Mouse (Mus musculus): ENCODE data around the gene Uap1l1. TPM values are rescaled to one million over a fixed set of nuclear protein-coding genes. Genes with fewer than 3 reads are reported as not detected.

Uap1l1 gene
- polyA plus RNA-seq, 1 experiment from 2014 or later = 5.3 TPM

- no peaks in the 10 kb centered on the region for H3K9me3 ChIP-seq (ENCODE audit: control insufficient read depth, low read length)
- no peak for DNase-seq
- ATAC-seq (ENCODE audit: low FRiP score, low TSS enrichment) = no peak
- WGBS = 63% methylated on average over 8 of the region's 8 CpGs
- no peak within 1 kb of the TSS for H3K9ac ChIP-seq (replicated peaks; ENCODE audit: low read length)
- peaks cover 61% of the 10 kb centered on the region for H3K27me3 ChIP-seq (ENCODE audit: control insufficient read depth, insufficient read depth, low read length)
- peaks cover 9% of the 10 kb centered on the region for H3K4me1 ChIP-seq (ENCODE audit: control insufficient read depth, insufficient read depth, low read length)
- no peak within 1 kb of the TSS; the same call in 1 of the 2 replicates for H3K4me2 ChIP-seq (ENCODE audit: low read length)
- H3K27ac ChIP-seq (replicated peaks; ENCODE audit: low read depth, low read length) = no peak within 1 kb of the TSS
- peak within 1 kb of the TSS; percentile 24; the same call in 1 of the 2 replicates for H3K4me3 ChIP-seq (replicated peaks; ENCODE audit: low read depth, low read length)
- no peaks in the 10 kb centered on the region for H3K36me3 ChIP-seq (ENCODE audit: control insufficient read depth, insufficient read depth, low read length)
Observed at GRCm38 (mm10) chr2:25399051-25399450, 33.6 kb upstream of the Uap1l1 start, which contains the start of gene Npdc1. Npdc1 (plus strand) TSS chr2:25399351.

GRCm38 (mm10) chr2:25398065-25398464 lies 32.6 kb upstream of the Uap1l1 start:
- Histone ChIP-seq H3K4me2 (ENCODE audit: low read length) (no peak overlapping the region), H3K27ac (replicated peaks; ENCODE audit: low read depth, low read length) (no peak overlapping the region), H3K9ac (replicated peaks; ENCODE audit: low read length) (no peak overlapping the region), H3K9me3 (ENCODE audit: control insufficient read depth, low read length) (no peaks in the 10 kb centered on the region), H3K27me3 (ENCODE audit: control insufficient read depth, insufficient read depth, low read length) (peaks cover 61% of the 10 kb centered on the region), H3K36me3 (ENCODE audit: control insufficient read depth, insufficient read depth, low read length) (no peaks in the 10 kb centered on the region), H3K4me1 (ENCODE audit: control insufficient read depth, insufficient read depth, low read length) (peaks cover 5% of the 10 kb centered on the region; the same call in 1 of the 2 replicates), H3K4me3 (replicated peaks; ENCODE audit: low read depth, low read length) (no peak overlapping the region)
- 95% methylated on average over 7 of the region's 7 CpGs for WGBS
- ATAC-seq (ENCODE audit: low FRiP score, low TSS enrichment) = no peak
- no peak for DNase-seq

- DNase-seq = no peak
- no peak for ATAC-seq (ENCODE audit: low FRiP score, low TSS enrichment)
Observed at GRCm38 (mm10) chr2:25397010-25397409, 31.5 kb upstream of the Uap1l1 start.

GRCm38 (mm10) chr2:25396597-25396983 lies 31.1 kb upstream of the Uap1l1 start:
- Histone ChIP-seq H3K9me3 (ENCODE audit: control insufficient read depth, low read length) (no peaks in the 10 kb centered on the region), H3K36me3 (ENCODE audit: control insufficient read depth, insufficient read depth, low read length) (no peaks in the 10 kb centered on the region), H3K4me2 (ENCODE audit: low read length) (no peak overlapping the region; the same call in 1 of the 2 replicates), H3K4me1 (ENCODE audit: control insufficient read depth, insufficient read depth, low read length) (peaks cover 5% of the 10 kb centered on the region; the same call in 1 of the 2 replicates), H3K4me3 (replicated peaks; ENCODE audit: low read depth, low read length) (no peak overlapping the region), H3K9ac (replicated peaks; ENCODE audit: low read length) (no peak overlapping the region; the same call in 1 of the 2 replicates), H3K27me3 (ENCODE audit: control insufficient read depth, insufficient read depth, low read length) (peaks cover 61% of the 10 kb centered on the region), H3K27ac (replicated peaks; ENCODE audit: low read depth, low read length) (no peak overlapping the region)
- no peak for DNase-seq
- 18% methylated on average over 3 of the region's 3 CpGs for WGBS
- no peak for ATAC-seq (ENCODE audit: low FRiP score, low TSS enrichment)

More at GRCm38 (mm10) chr2:25397010-25397409, 31.5 kb upstream of the Uap1l1 start:
- WGBS = 68% methylated on average over 1 of the region's 1 CpGs
- peaks cover 61% of the 10 kb centered on the region for H3K27me3 ChIP-seq (ENCODE audit: control insufficient read depth, insufficient read depth, low read length)
- H3K9ac ChIP-seq (replicated peaks; ENCODE audit: low read length) = no peak overlapping the region
- H3K27ac ChIP-seq (replicated peaks; ENCODE audit: low read depth, low read length) = no peak overlapping the region
- peaks cover 5% of the 10 kb centered on the region; the same call in 1 of the 2 replicates for H3K4me1 ChIP-seq (ENCODE audit: control insufficient read depth, insufficient read depth, low read length)
- no peaks in the 10 kb centered on the region for H3K36me3 ChIP-seq (ENCODE audit: control insufficient read depth, insufficient read depth, low read length)
- H3K9me3 ChIP-seq (ENCODE audit: control insufficient read depth, low read length) = no peaks in the 10 kb centered on the region
- no peak overlapping the region for H3K4me2 ChIP-seq (ENCODE audit: low read length)
- no peak overlapping the region for H3K4me3 ChIP-seq (replicated peaks; ENCODE audit: low read depth, low read length)

- no peaks in the 10 kb centered on the region for H3K36me3 ChIP-seq (ENCODE audit: control insufficient read depth, insufficient read depth, low read length)
- H3K9ac ChIP-seq (replicated peaks; ENCODE audit: low read length) = no peak within 1 kb of the TSS; the same call in 1 of the 2 replicates
- peak within 1 kb of the TSS; percentile 53 for H3K4me2 ChIP-seq (ENCODE audit: low read length)
- 2% methylated on average over 57 of the region's 57 CpGs for WGBS
- peak within 1 kb of the TSS; percentile 23 for H3K4me3 ChIP-seq (replicated peaks; ENCODE audit: low read depth, low read length)
- DNase-seq = peak; percentile 58
- ATAC-seq (ENCODE audit: low FRiP score, low TSS enrichment) = no peak
- peaks cover 5% of the 10 kb centered on the region; the same call in 1 of the 2 replicates for H3K4me1 ChIP-seq (ENCODE audit: control insufficient read depth, insufficient read depth, low read length)
- H3K27me3 ChIP-seq (ENCODE audit: control insufficient read depth, insufficient read depth, low read length) = peaks cover 58% of the 10 kb centered on the region
- no peak within 1 kb of the TSS for H3K27ac ChIP-seq (replicated peaks; ENCODE audit: low read depth, low read length)
- no peaks in the 10 kb centered on the region for H3K9me3 ChIP-seq (ENCODE audit: control insufficient read depth, low read length)
Observed at GRCm38 (mm10) chr2:25395721-25396596, 30.5 kb upstream of the Uap1l1 start, which contains the start of gene Entpd2. Entpd2 (plus strand) TSS chr2:25395874.

GRCm38 (mm10) chr2:25394281-25395221 lies 29.1 kb upstream of the Uap1l1 start:
- no peak overlapping the region for H3K4me2 ChIP-seq (ENCODE audit: low read length)
- H3K4me1 ChIP-seq (ENCODE audit: control insufficient read depth, insufficient read depth, low read length) = no peaks in the 10 kb centered on the region
- DNase-seq (peak; percentile 37), ATAC-seq (ENCODE audit: low FRiP score, low TSS enrichment) (peak; percentile 8; the same call in 1 of the 2 replicates)
- H3K27ac ChIP-seq (replicated peaks; ENCODE audit: low read depth, low read length) = no peak overlapping the region
- H3K27me3 ChIP-seq (ENCODE audit: control insufficient read depth, insufficient read depth, low read length) = peaks cover 48% of the 10 kb centered on the region
- H3K9me3 ChIP-seq (ENCODE audit: control insufficient read depth, low read length) = no peaks in the 10 kb centered on the region
- no peak overlapping the region for H3K4me3 ChIP-seq (replicated peaks; ENCODE audit: low read depth, low read length)
- H3K36me3 ChIP-seq (ENCODE audit: control insufficient read depth, insufficient read depth, low read length) = no peaks in the 10 kb centered on the region
- H3K9ac ChIP-seq (replicated peaks; ENCODE audit: low read length) = no peak overlapping the region
- WGBS = 17% methylated on average over 3 of the region's 3 CpGs

- DNase-seq (no peak), ATAC-seq (ENCODE audit: low FRiP score, low TSS enrichment) (no peak)
- H3K27ac ChIP-seq (replicated peaks; ENCODE audit: low read depth, low read length) = no peak overlapping the region
- WGBS = 67% methylated on average over 5 of the region's 5 CpGs
- no peak overlapping the region for H3K9ac ChIP-seq (replicated peaks; ENCODE audit: low read length)
- H3K9me3 ChIP-seq (ENCODE audit: control insufficient read depth, low read length) = no peaks in the 10 kb centered on the region
- no peak overlapping the region for H3K4me3 ChIP-seq (replicated peaks; ENCODE audit: low read depth, low read length)
- H3K27me3 ChIP-seq (ENCODE audit: control insufficient read depth, insufficient read depth, low read length) = peaks cover 21% of the 10 kb centered on the region
- no peaks in the 10 kb centered on the region for H3K4me1 ChIP-seq (ENCODE audit: control insufficient read depth, insufficient read depth, low read length)
- no peaks in the 10 kb centered on the region for H3K36me3 ChIP-seq (ENCODE audit: control insufficient read depth, insufficient read depth, low read length)
- no peak overlapping the region for H3K4me2 ChIP-seq (ENCODE audit: low read length)
Observed at GRCm38 (mm10) chr2:25391266-25391665, 25.8 kb upstream of the Uap1l1 start.

GRCm38 (mm10) chr2:25384492-25384891 lies 19.0 kb upstream of the Uap1l1 start:
- no peak overlapping the region for H3K4me3 ChIP-seq (replicated peaks; ENCODE audit: low read depth, low read length)
- no peaks in the 10 kb centered on the region for H3K27me3 ChIP-seq (ENCODE audit: control insufficient read depth, insufficient read depth, low read length)
- no peak for DNase-seq
- 82% methylated on average over 5 of the region's 5 CpGs for WGBS
- no peak for ATAC-seq (ENCODE audit: low FRiP score, low TSS enrichment)
- no peak overlapping the region for H3K9ac ChIP-seq (replicated peaks; ENCODE audit: low read length)
- H3K36me3 ChIP-seq (ENCODE audit: control insufficient read depth, insufficient read depth, low read length) = no peaks in the 10 kb centered on the region
- H3K4me2 ChIP-seq (ENCODE audit: low read length) = no peak overlapping the region
- H3K9me3 ChIP-seq (ENCODE audit: control insufficient read depth, low read length) = no peaks in the 10 kb centered on the region
- no peaks in the 10 kb centered on the region for H3K4me1 ChIP-seq (ENCODE audit: control insufficient read depth, insufficient read depth, low read length)
- no peak overlapping the region for H3K27ac ChIP-seq (replicated peaks; ENCODE audit: low read depth, low read length)
